Mouse (Mus musculus): ENCODE measurements around the gene Pde4dip. TPM values are rescaled to one million over a fixed set of nuclear protein-coding genes. Genes with fewer than 3 reads are reported as not detected.
A peak's percentile ranks its signal among the peaks of the same experiment; 100 is the strongest.

Pde4dip gene
- polyA plus RNA-seq, 1 experiment from 2014 or later, result 44.7 TPM

- no peak for ATAC-seq
- TF ChIP-seq CTCF (IDR thresholded peaks at IDR 0.05), result no peak
- H3K27me3 ChIP-seq, result no peaks in the 10 kb centered on the region
- in situ Hi-C loops (cut with MboI; ENCODE audit: low pct_unique_long_range_greater_than_20kb), result loop anchor here (10.0 kb wide), 1 partner anchor 254 kb away; the partner anchor contains the start of gene Notch2
- POLR2A ChIA-PET, result no interaction called here
- no peak for DNase-seq (ENCODE audit: low read depth, low spot score)
- CTCF ChIA-PET, result interaction anchor here (1.0 to 1.4 kb wide), 3 partner anchors 18 to 200 kb away, joined by 3 to 4 read pairs (median 4); no protein-coding TSS in a partner anchor
These were observed 127.3 kb downstream of the Pde4dip start for GRCm38 (mm10) chr3:97761168-97761567.

- no peak for TF ChIP-seq CTCF (IDR thresholded peaks at IDR 0.05)
- no peaks in the 10 kb centered on the region for H3K27me3 ChIP-seq
- CTCF ChIA-PET, result no interaction called here
- in situ Hi-C loops (cut with MboI; ENCODE audit: low pct_unique_long_range_greater_than_20kb), result loop anchor here (10.0 kb wide), 1 partner anchor 255 kb away; the partner anchor contains the start of gene Notch2
- POLR2A ChIA-PET, result interaction anchor here (0.6 kb wide), 1 partner anchor 16 kb away, joined by 3 read pairs; no protein-coding TSS in a partner anchor
- ATAC-seq (no peak), DNase-seq (ENCODE audit: low read depth, low spot score) (no peak)
These were observed 128.7 kb downstream of the Pde4dip start for GRCm38 (mm10) chr3:97759846-97760245.

- TF ChIP-seq CTCF (IDR thresholded peaks at IDR 0.05), result no peak
- POLR2A ChIA-PET, result interaction anchor here (0.8 to 1.8 kb wide), 4 partner anchors 8 to 69 kb away, joined by 3 to 7 read pairs (median 7); no protein-coding TSS in a partner anchor
- in situ Hi-C loops (cut with MboI; ENCODE audit: low pct_unique_long_range_greater_than_20kb), result no loop called here
These were observed 131.0 kb downstream of the Pde4dip start for GRCm38 (mm10) chr3:97757501-97757900.

GRCm38 (mm10) chr3:97756283-97757074 lies 132.0 kb downstream of the Pde4dip start:
- ChIA-PET POLR2A (interaction anchor here (0.8 to 1.8 kb wide), 4 partner anchors 10 to 68 kb away, joined by 3 to 7 read pairs (median 7); no protein-coding TSS in a partner anchor), CTCF (interaction anchor here (1.0 to 2.2 kb wide), 9 partner anchors 10 to 146 kb away, joined by 3 to 10 read pairs (median 4); no protein-coding TSS in a partner anchor)
- ATAC-seq, result peak; percentile 86
- no peaks in the 10 kb centered on the region for H3K27me3 ChIP-seq
- in situ Hi-C loops (cut with MboI; ENCODE audit: low pct_unique_long_range_greater_than_20kb), result no loop called here
- TF ChIP-seq CTCF (IDR thresholded peaks at IDR 0.05), result no peak
- DNase-seq (ENCODE audit: low read depth, low spot score), result peak; percentile 86

More at GRCm38 (mm10) chr3:97757501-97757900, 131.0 kb downstream of the Pde4dip start:
- CTCF ChIA-PET, result interaction anchor here (1.0 to 1.7 kb wide), 5 partner anchors 9 to 147 kb away, joined by 3 to 10 read pairs (median 4); no protein-coding TSS in a partner anchor
- no peaks in the 10 kb centered on the region for H3K27me3 ChIP-seq
- DNase-seq (ENCODE audit: low read depth, low spot score) (no peak), ATAC-seq (no peak)

GRCm38 (mm10) chr3:97755411-97755810 lies 133.1 kb downstream of the Pde4dip start:
- TF ChIP-seq CTCF (IDR thresholded peaks at IDR 0.05), result no peak
- ATAC-seq (no peak), DNase-seq (ENCODE audit: low read depth, low spot score) (no peak)
- in situ Hi-C loops (cut with MboI; ENCODE audit: low pct_unique_long_range_greater_than_20kb), result no loop called here
- ChIA-PET CTCF (interaction anchor here (1.3 to 2.2 kb wide), 4 partner anchors 14 to 145 kb away, joined by 3 to 7 read pairs (median 4); no protein-coding TSS in a partner anchor), POLR2A (interaction anchor here (0.7 kb wide), 1 partner anchor 75 kb away, joined by 5 read pairs; no protein-coding TSS in a partner anchor)
- H3K27me3 ChIP-seq, result no peaks in the 10 kb centered on the region

GRCm38 (mm10) chr3:97752901-97753300 lies 135.6 kb downstream of the Pde4dip start:
- ChIA-PET POLR2A (interaction anchor here (1.2 kb wide), 1 partner anchor 11 kb away, joined by 3 read pairs; no protein-coding TSS in a partner anchor), CTCF (interaction anchor here (1.2 kb wide), 1 partner anchor 9 kb away, joined by 4 read pairs; no protein-coding TSS in a partner anchor)
- DNase-seq (ENCODE audit: low read depth, low spot score), result no peak
- in situ Hi-C loops (cut with MboI; ENCODE audit: low pct_unique_long_range_greater_than_20kb), result no loop called here
- no peaks in the 10 kb centered on the region for H3K27me3 ChIP-seq
- no peak for TF ChIP-seq CTCF (IDR thresholded peaks at IDR 0.05)
- ATAC-seq, result no peak

- DNase-seq (ENCODE audit: low read depth, low spot score) (no peak), ATAC-seq (no peak)
- ChIA-PET CTCF (no interaction called here), POLR2A (interaction anchor here (1.0 to 1.2 kb wide), 2 partner anchors 10 to 12 kb away, joined by 3 read pairs; no protein-coding TSS in a partner anchor)
- TF ChIP-seq CTCF (IDR thresholded peaks at IDR 0.05), result no peak
- H3K27me3 ChIP-seq, result no peaks in the 10 kb centered on the region
- in situ Hi-C loops (cut with MboI; ENCODE audit: low pct_unique_long_range_greater_than_20kb), result no loop called here
These were observed 136.9 kb downstream of the Pde4dip start for GRCm38 (mm10) chr3:97751566-97751965.

GRCm38 (mm10) chr3:97748789-97749188 lies 139.7 kb downstream of the Pde4dip start:
- ChIA-PET POLR2A (no interaction called here), CTCF (interaction anchor here (1.4 kb wide), 1 partner anchor 10 kb away, joined by 4 read pairs; no protein-coding TSS in a partner anchor)
- in situ Hi-C loops (cut with MboI; ENCODE audit: low pct_unique_long_range_greater_than_20kb), result no loop called here
- no peak for ATAC-seq
- H3K27me3 ChIP-seq, result no peaks in the 10 kb centered on the region
- no peak for DNase-seq (ENCODE audit: low read depth, low spot score)
- TF ChIP-seq CTCF (IDR thresholded peaks at IDR 0.05), result no peak

- CTCF ChIA-PET, result interaction anchor here (1.5 to 3.3 kb wide), 2 partner anchors 10 to 19 kb away, joined by 4 to 14 read pairs; no protein-coding TSS in a partner anchor
- DNase-seq (ENCODE audit: low read depth, low spot score), result no peak
- H3K27me3 ChIP-seq, result no peaks in the 10 kb centered on the region
- POLR2A ChIA-PET, result interaction anchor here (0.9 to 1.9 kb wide), 2 partner anchors 14 to 138 kb away, joined by 6 to 7 read pairs; no protein-coding TSS in a partner anchor
- no peak for TF ChIP-seq CTCF (IDR thresholded peaks at IDR 0.05)
- no peak for ATAC-seq
- in situ Hi-C loops (cut with MboI; ENCODE audit: low pct_unique_long_range_greater_than_20kb), result no loop called here
These were observed 145.7 kb downstream of the Pde4dip start for GRCm38 (mm10) chr3:97742841-97743240.

- DNase-seq (ENCODE audit: low read depth, low spot score) (no peak), ATAC-seq (no peak)
- no peaks in the 10 kb centered on the region for H3K27me3 ChIP-seq
- in situ Hi-C loops (cut with MboI; ENCODE audit: low pct_unique_long_range_greater_than_20kb), result no loop called here
- ChIA-PET CTCF (interaction anchor here (1.0 to 1.2 kb wide), 2 partner anchors 21 to 54 kb away, joined by 3 to 4 read pairs; no protein-coding TSS in a partner anchor), POLR2A (no interaction called here)
- TF ChIP-seq CTCF (IDR thresholded peaks at IDR 0.05), result no peak
These were observed 152.9 kb downstream of the Pde4dip start for GRCm38 (mm10) chr3:97735575-97735974.

Data from Patski (cell line).